Mouse (Mus musculus): ENCODE measurements at regions not wholly inside any gene's neighbourhood (a gene's known extent, or its start where the extent isn't known, plus 50 kb on each side); places are given as distances from the start of the nearest gene placed in this dataset.

GRCm38 (mm10) chr9:90884467-90884866, 477.7 kb upstream of the Zic4 start:
- TF ChIP-seq TCF12 (IDR thresholded peaks at IDR 0.05; ENCODE audit: insufficient read depth, poor library complexity, severe bottlenecking) = no peak
- no peak for TF ChIP-seq USF1 (IDR thresholded peaks at IDR 0.05; ENCODE audit: low read depth)
- TF ChIP-seq REST (IDR thresholded peaks at IDR 0.05; ENCODE audit: insufficient read depth, insufficient read length) = no peak
- TF ChIP-seq POLR2A (IDR thresholded peaks at IDR 0.05; ENCODE audit: insufficient read length, low read depth) = no peak
- TF ChIP-seq POLR2AphosphoS2 (IDR thresholded peaks at IDR 0.05; ENCODE audit: insufficient read length, low read depth) = no peak
- TF ChIP-seq E2F4 (IDR thresholded peaks at IDR 0.05; ENCODE audit: insufficient read depth) = no peak
- no peak for TF ChIP-seq CEBPB (IDR thresholded peaks at IDR 0.05; ENCODE audit: insufficient read depth, poor library complexity, severe bottlenecking)
- no peak for TF ChIP-seq MAX (IDR thresholded peaks at IDR 0.05; ENCODE audit: low read depth)
- no peak for TF ChIP-seq TCF3 (IDR thresholded peaks at IDR 0.05; ENCODE audit: insufficient read length, low read depth)
- TF ChIP-seq MYOD1 (IDR thresholded peaks at IDR 0.05; ENCODE audit: control insufficient read depth in 1 of 3, insufficient read length in 2 of 3, low read depth in 2 of 3) = no peak
- TF ChIP-seq SRF (IDR thresholded peaks at IDR 0.05; ENCODE audit: control insufficient read depth, insufficient read length, low read depth) = no peak
